ENCODE assay signal across 28 mouse cellular contexts in genomic region chr5:149166011-149166410, GRCm38 (mm10).
"Had no signal": no experiment of that assay in that cellular context is flagged by ENCODE, and none has a peak within 500 bp of the region (broad histone marks: within the 10 kb centered on the region; RNA-seq: fewer than 3 reads in every experiment).

No protein-coding gene starts in this region.

- H3K9ac ChIP-seq: embryonic facial prominence, embryonic 12.5 days; embryonic facial prominence, embryonic 13.5 days; embryonic facial prominence, embryonic 15.5 days; forebrain, embryonic 12.5 days; forebrain, embryonic 13.5 days; forebrain, embryonic 15.5 days; forebrain, postnatal 0 days had no signal

- DNase-seq: cerebellum, adult 2 months; cerebellum, adult 8-10 months; cerebellum, adult 9-10 months; cerebellum, adult 9-11 months; cerebellum, postnatal 10 days; cerebellum, postnatal 14 days; cerebellum, postnatal 25 days; cerebellum, postnatal 36 days; embryo, embryonic 11 days; forebrain, postnatal 0 days; gastrocnemius, adult 2 months; gastrocnemius, postnatal 10 days; gastrocnemius, postnatal 14 days; gastrocnemius, postnatal 25 days; gastrocnemius, postnatal 36 days; heart, adult 18-20 months; heart, adult 2 months had no signal

- H3K36me3 ChIP-seq: embryonic facial prominence, embryonic 10.5 days; embryonic facial prominence, embryonic 12.5 days; embryonic facial prominence, embryonic 13.5 days; embryonic facial prominence, embryonic 15.5 days; forebrain, embryonic 10.5 days; forebrain, embryonic 12.5 days; forebrain, embryonic 15.5 days had no signal

- H3K27ac ChIP-seq: embryonic facial prominence, embryonic 10.5 days; embryonic facial prominence, embryonic 12.5 days; embryonic facial prominence, embryonic 13.5 days; embryonic facial prominence, embryonic 15.5 days; forebrain, embryonic 10.5 days; forebrain, embryonic 12.5 days; forebrain, embryonic 13.5 days; forebrain, embryonic 15.5 days; gastrocnemius, adult 2 months; heart, adult 2 months had no signal

- H3K4me2 ChIP-seq: embryonic facial prominence, embryonic 12.5 days; embryonic facial prominence, embryonic 13.5 days; embryonic facial prominence, embryonic 15.5 days; forebrain, embryonic 12.5 days; forebrain, embryonic 13.5 days; forebrain, embryonic 15.5 days had no signal

- H3K4me1 ChIP-seq: embryonic facial prominence, embryonic 12.5 days; embryonic facial prominence, embryonic 13.5 days; embryonic facial prominence, embryonic 15.5 days; forebrain, embryonic 13.5 days; forebrain, embryonic 15.5 days had no signal

- H3K4me3 ChIP-seq: embryonic facial prominence, embryonic 10.5 days; embryonic facial prominence, embryonic 12.5 days; embryonic facial prominence, embryonic 13.5 days; embryonic facial prominence, embryonic 15.5 days; erythroblast, embryonic 14.5 days; forebrain, embryonic 10.5 days; forebrain, embryonic 12.5 days; forebrain, embryonic 13.5 days; forebrain, embryonic 15.5 days; gastrocnemius, adult 2 months; heart, adult 2 months had no signal

- ATAC-seq: forebrain, embryonic 13.5 days; forebrain, embryonic 14.5 days; forebrain, embryonic 15.5 days; forebrain, embryonic 16.5 days; forebrain, postnatal 0 days had no signal

- H3K27me3 ChIP-seq: embryonic facial prominence, embryonic 12.5 days; embryonic facial prominence, embryonic 13.5 days; embryonic facial prominence, embryonic 15.5 days; forebrain, embryonic 12.5 days; forebrain, embryonic 13.5 days; forebrain, embryonic 15.5 days had no signal

- H3K9me3 ChIP-seq: embryonic facial prominence, embryonic 10.5 days; embryonic facial prominence, embryonic 12.5 days; embryonic facial prominence, embryonic 13.5 days; embryonic facial prominence, embryonic 15.5 days; forebrain, embryonic 10.5 days; forebrain, embryonic 12.5 days; forebrain, embryonic 13.5 days; forebrain, embryonic 15.5 days had no signal
